Mouse (Mus musculus): Measurements from ENCODE around the gene Atp6v1b1. TPM values are rescaled to one million over a fixed set of nuclear protein-coding genes. Genes with fewer than 3 reads are reported as not detected.

Atp6v1b1 gene
- total RNA-seq (2012; rRNA removed) (not detected in 2 replicates), total RNA-seq (2014; rRNA removed) (not detected in 2 replicates), polyA plus RNA-seq (2012; ENCODE audit: insufficient read length, low read depth) (not detected in 2 replicates)

DNA sequence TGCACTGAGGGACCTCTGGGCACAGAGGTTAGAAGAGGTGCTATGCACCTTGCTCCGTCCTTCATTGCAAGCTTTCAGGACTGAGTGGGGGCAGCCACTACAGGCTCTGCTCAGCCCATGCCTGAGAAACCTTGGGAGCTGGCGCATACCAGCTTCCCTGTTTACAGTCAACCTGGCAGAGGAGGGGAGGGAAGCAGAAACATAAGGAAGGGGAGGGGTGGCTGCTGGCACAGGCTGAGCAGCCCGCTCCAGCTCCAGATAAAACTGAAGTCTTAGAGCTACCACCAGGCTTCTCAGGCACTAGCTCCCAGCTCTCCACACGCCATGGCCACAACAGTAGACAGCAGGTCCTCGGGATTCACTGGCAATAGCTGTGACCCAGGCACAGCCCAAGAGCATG is at the start of gene Atp6v1b1:
Gene Atp6v1b1 (plus strand): TSS at position 230 of the 400 bp plus-strand sequence.
- Histone ChIP-seq H3K27me3 (replicated peaks) (peaks cover 79% of the 10 kb centered on the region), H3K4me3 (replicated peaks in 1 of 3; ENCODE audit: low read depth in 2 of 3, low read length in 2 of 3, poor library complexity in 1 of 3) (no peak within 1 kb of the TSS), H3K79me2 (replicated peaks; ENCODE audit: control insufficient read depth, extremely low read depth, insufficient read depth, poor library complexity, severe bottlenecking) (no peaks in the 10 kb centered on the region), H3K9ac (ENCODE audit: insufficient read depth, low read depth) (no peak within 1 kb of the TSS), H3K9me3 (replicated peaks; ENCODE audit: low read length) (peaks cover 19% of the 10 kb centered on the region), H3K4me1 (ENCODE audit: control insufficient read depth in 1 of 2, insufficient read depth in 2 of 2) (peaks cover 0 to 3% of the 10 kb centered on the region in 2 experiments; a peak in 1 of 4 replicates), H3K36me3 (replicated peaks in 1 of 2; ENCODE audit: control insufficient read depth in 1 of 2, insufficient read depth in 1 of 2, low read length in 1 of 2) (no peaks in the 10 kb centered on the region), H3K27ac (ENCODE audit: insufficient read depth, low read depth) (no peak within 1 kb of the TSS), H3K4me2 (ENCODE audit: insufficient read depth, low read depth, poor library complexity, severe bottlenecking) (no peak within 1 kb of the TSS)
- dilution Hi-C loops (cut with MboI; ENCODE audit: extremely low pct_ligation_motif_present, extremely low pct_unique_long_range_greater_than_20kb, low sequenced_read_pairs) = no loop called here
- in situ Hi-C loops (cut with MboI; ENCODE audit: low pct_ligation_motif_present, low pct_unique_long_range_greater_than_20kb, low sequenced_read_pairs) = no loop called here
- DNase-seq (ENCODE audit: extremely low read depth) = no peak
- no peak for TF ChIP-seq CTCF (conservative IDR thresholded peaks at IDR 0.05 in 1 of 2, IDR thresholded peaks at IDR 0.05 in 1 of 2; ENCODE audit: low read depth in 2 of 2, low read length in 2 of 2)
- no peak for TF ChIP-seq PAX5 (IDR thresholded peaks at IDR 0.05; ENCODE audit: low read length)

DNA sequence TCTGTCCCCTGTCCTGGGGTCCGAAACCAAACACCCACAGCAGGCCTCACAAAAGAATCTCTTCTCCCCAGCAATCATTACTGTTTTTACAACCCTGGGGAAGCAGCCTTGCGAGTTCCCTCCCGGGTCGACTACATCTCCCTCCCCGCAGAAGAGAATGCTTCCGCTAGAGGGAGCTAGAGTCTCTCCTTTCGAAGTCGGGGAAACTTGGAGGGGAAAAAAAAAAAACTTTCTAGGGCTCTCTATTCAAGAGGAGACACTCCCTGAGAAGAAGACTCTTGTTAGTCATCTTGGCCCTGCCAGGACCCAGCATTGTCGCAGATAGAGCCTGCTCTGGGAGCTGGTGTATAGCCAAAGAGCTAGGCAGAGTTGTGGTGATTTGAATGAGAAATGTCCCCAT is 49.0 kb upstream of the Atp6v1b1 start:
- H3K4me3 ChIP-seq (replicated peaks in 1 of 3; ENCODE audit: low read depth in 2 of 3, low read length in 2 of 3, poor library complexity in 1 of 3) = no peak overlapping the region
- H3K79me2 ChIP-seq (replicated peaks; ENCODE audit: control insufficient read depth, extremely low read depth, insufficient read depth, poor library complexity, severe bottlenecking) = no peaks in the 10 kb centered on the region
- H3K36me3 ChIP-seq (replicated peaks in 1 of 2; ENCODE audit: control insufficient read depth in 1 of 2, insufficient read depth in 1 of 2, low read length in 1 of 2) = no peaks in the 10 kb centered on the region
- no peak overlapping the region for H3K27ac ChIP-seq (ENCODE audit: insufficient read depth, low read depth)
- dilution Hi-C loops (cut with MboI; ENCODE audit: extremely low pct_ligation_motif_present, extremely low pct_unique_long_range_greater_than_20kb, low sequenced_read_pairs) = no loop called here
- peaks cover 81% of the 10 kb centered on the region for H3K27me3 ChIP-seq (replicated peaks)
- in situ Hi-C loops (cut with MboI; ENCODE audit: low pct_ligation_motif_present, low pct_unique_long_range_greater_than_20kb, low sequenced_read_pairs) = no loop called here
- no peak overlapping the region for H3K9ac ChIP-seq (ENCODE audit: insufficient read depth, low read depth)
- peak; percentile 73 for DNase-seq (ENCODE audit: extremely low read depth)
- no peaks in the 10 kb centered on the region for H3K9me3 ChIP-seq (replicated peaks; ENCODE audit: low read length)
- no peak overlapping the region for H3K4me2 ChIP-seq (ENCODE audit: insufficient read depth, low read depth, poor library complexity, severe bottlenecking)
- H3K4me1 ChIP-seq (ENCODE audit: control insufficient read depth in 1 of 2, insufficient read depth in 2 of 2) = peaks cover 14 to 20% of the 10 kb centered on the region in 2 experiments
- TF ChIP-seq MAFK (IDR thresholded peaks at IDR 0.05; ENCODE audit: insufficient replicate concordance, low read length) (no peak), RAD21 (IDR thresholded peaks at IDR 0.05; ENCODE audit: low read depth, low read length) (peak; percentile 79), SMC3 (IDR thresholded peaks at IDR 0.05; ENCODE audit: low read depth, low read length) (peak; percentile 44), TCF12 (IDR thresholded peaks at IDR 0.05; ENCODE audit: low read depth, low read length) (no peak), EP300 (IDR thresholded peaks at IDR 0.05; ENCODE audit: low read length) (no peak), MAZ (IDR thresholded peaks at IDR 0.05; ENCODE audit: low read depth, low read length) (no peak), BHLHE40 (IDR thresholded peaks at IDR 0.05; ENCODE audit: low read depth, low read length) (no peak), ZNF384 (IDR thresholded peaks at IDR 0.05; ENCODE audit: low read depth, low read length) (peak; percentile 96), CTCF (conservative IDR thresholded peaks at IDR 0.05 in 1 of 2, IDR thresholded peaks at IDR 0.05 in 1 of 2; ENCODE audit: low read depth in 2 of 2, low read length in 2 of 2) (peak; percentile 56 to 85; a peak in 3 of 4 replicates), JUN (IDR thresholded peaks at IDR 0.05; ENCODE audit: insufficient read depth, low read depth, low read length) (no peak), MEF2A (IDR thresholded peaks at IDR 0.05; ENCODE audit: borderline replicate concordance, low read depth, low read length) (no peak)

DNA sequence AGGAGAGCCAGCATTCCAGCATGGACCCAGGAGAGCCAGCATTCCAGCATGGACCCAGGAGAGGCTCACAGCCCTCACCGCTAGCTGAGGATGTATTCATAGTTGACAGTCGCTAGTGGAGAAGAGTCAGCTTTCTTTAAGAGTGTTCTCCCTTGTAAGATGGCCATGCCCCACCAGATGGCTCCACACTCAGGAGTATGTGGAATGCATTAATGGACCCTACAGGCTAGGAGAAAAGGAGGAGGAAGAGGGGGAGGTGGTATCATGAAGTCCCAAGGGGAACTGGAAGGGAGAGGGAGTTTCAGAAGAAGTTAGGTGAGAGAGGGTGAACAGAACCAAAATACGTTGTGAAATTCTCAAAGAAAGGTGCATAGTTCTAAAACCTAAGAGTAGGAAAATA is 47.1 kb upstream of the Atp6v1b1 start:
- H3K9ac ChIP-seq (ENCODE audit: insufficient read depth, low read depth) = no peak overlapping the region
- no peaks in the 10 kb centered on the region for H3K9me3 ChIP-seq (replicated peaks; ENCODE audit: low read length)
- in situ Hi-C loops (cut with MboI; ENCODE audit: low pct_ligation_motif_present, low pct_unique_long_range_greater_than_20kb, low sequenced_read_pairs) = no loop called here
- H3K36me3 ChIP-seq (replicated peaks in 1 of 2; ENCODE audit: control insufficient read depth in 1 of 2, insufficient read depth in 1 of 2, low read length in 1 of 2) = no peaks in the 10 kb centered on the region
- dilution Hi-C loops (cut with MboI; ENCODE audit: extremely low pct_ligation_motif_present, extremely low pct_unique_long_range_greater_than_20kb, low sequenced_read_pairs) = no loop called here
- no peaks in the 10 kb centered on the region for H3K79me2 ChIP-seq (replicated peaks; ENCODE audit: control insufficient read depth, extremely low read depth, insufficient read depth, poor library complexity, severe bottlenecking)
- peaks cover 0 to 6% of the 10 kb centered on the region in 2 experiments; a peak in 1 of 4 replicates for H3K4me1 ChIP-seq (ENCODE audit: control insufficient read depth in 1 of 2, insufficient read depth in 2 of 2)
- peaks cover 88% of the 10 kb centered on the region for H3K27me3 ChIP-seq (replicated peaks)
- no peak for DNase-seq (ENCODE audit: extremely low read depth)
- no peak overlapping the region for H3K4me3 ChIP-seq (replicated peaks in 1 of 3; ENCODE audit: low read depth in 2 of 3, low read length in 2 of 3, poor library complexity in 1 of 3)
- no peak overlapping the region for H3K27ac ChIP-seq (ENCODE audit: insufficient read depth, low read depth)
- no peak overlapping the region for H3K4me2 ChIP-seq (ENCODE audit: insufficient read depth, low read depth, poor library complexity, severe bottlenecking)
- TF ChIP-seq HCFC1 (IDR thresholded peaks at IDR 0.05; ENCODE audit: low read depth, low read length) = no peak
- TF ChIP-seq GABPA (IDR thresholded peaks at IDR 0.05; ENCODE audit: insufficient replicate concordance, low read depth, low read length) = no peak
- no peak for TF ChIP-seq NELFE (IDR thresholded peaks at IDR 0.05; ENCODE audit: low read depth, low read length)
- TF ChIP-seq TCF12 (IDR thresholded peaks at IDR 0.05; ENCODE audit: low read depth, low read length) = no peak
- TF ChIP-seq JUND (conservative IDR thresholded peaks at IDR 0.05; ENCODE audit: low read depth, low read length) = no peak
- TF ChIP-seq RCOR1 (conservative IDR thresholded peaks at IDR 0.05; ENCODE audit: low read depth, low read length) = no peak
- TF ChIP-seq MAFK (IDR thresholded peaks at IDR 0.05; ENCODE audit: insufficient replicate concordance, low read length) = no peak
- peak in 1 of 2 experiments; percentile 33; a peak in 2 of 4 replicates for TF ChIP-seq CTCF (conservative IDR thresholded peaks at IDR 0.05 in 1 of 2, IDR thresholded peaks at IDR 0.05 in 1 of 2; ENCODE audit: low read depth in 2 of 2, low read length in 2 of 2)
- TF ChIP-seq CHD1 (IDR thresholded peaks at IDR 0.05; ENCODE audit: low read depth, low read length) = no peak
- no peak for TF ChIP-seq IRF4 (IDR thresholded peaks at IDR 0.05; ENCODE audit: low read depth, low read length)
- TF ChIP-seq MEF2A (IDR thresholded peaks at IDR 0.05; ENCODE audit: borderline replicate concordance, low read depth, low read length) = no peak
- TF ChIP-seq KAT2A (IDR thresholded peaks at IDR 0.05; ENCODE audit: insufficient replicate concordance, low read length) = no peak
- TF ChIP-seq ZMIZ1 (IDR thresholded peaks at IDR 0.05; ENCODE audit: low read depth, low read length) = no peak
- no peak for TF ChIP-seq EP300 (IDR thresholded peaks at IDR 0.05; ENCODE audit: low read length)
- no peak for TF ChIP-seq MAX (IDR thresholded peaks at IDR 0.05; ENCODE audit: low read length)
- TF ChIP-seq ELF1 (IDR thresholded peaks at IDR 0.05; ENCODE audit: low read depth, low read length) = no peak
- TF ChIP-seq MXI1 (IDR thresholded peaks at IDR 0.05; ENCODE audit: low read depth, low read length) = no peak
- no peak for TF ChIP-seq ZNF384 (IDR thresholded peaks at IDR 0.05; ENCODE audit: low read depth, low read length)

Measured in CH12.LX (cell line).